Mouse (Mus musculus) intestine, postnatal 0 days (tissue): Measurements from ENCODE around the gene Snrpg. TPM values are rescaled to one million over a fixed set of nuclear protein-coding genes. Genes with fewer than 3 reads are reported as not detected.
"Not testable (repeated sequence)": the region's sequence is repeated elsewhere in the genome, so short reads cannot be mapped to it uniquely, and the experiment has no call there.

Experiments
- ATAC-seq: fragments of 200-750 bp; cut with Nextera tagmentation; 2 replicates; pipeline ENCODE4 v1.8.0; 2017; ENCODE audit warnings: mild to moderate bottlenecking, moderate TSS enrichment, moderate library complexity
- H3K27ac ChIP-seq: fragments of 300-500 bp; sonication (generic); 2 replicates; pipeline ENCODE4 v1.5.1; 2014; ENCODE audit warnings: mild to moderate bottlenecking, low read depth, low read length, moderate library complexity
- H3K27me3 ChIP-seq: fragments of 300-500 bp; sonication (generic); replicated peaks from 2 replicates; pipeline ENCODE4 v1.6.1; 2014; ENCODE audit warnings: low read length, mixed read lengths; ENCODE audit not compliant: control insufficient read depth, insufficient read depth
- H3K36me3 ChIP-seq: fragments of 300-500 bp; sonication (generic); 2 replicates; pipeline ENCODE4 v1.6.1; 2014; ENCODE audit warnings: mild to moderate bottlenecking, moderate library complexity; ENCODE audit not compliant: control insufficient read depth, insufficient read depth
- H3K4me1 ChIP-seq: fragments of 300-500 bp; sonication (generic); replicated peaks from 2 replicates; pipeline ENCODE4 v1.6.1; 2014; ENCODE audit warnings: antibody characterized with exemption, low read length, mixed read lengths; ENCODE audit not compliant: control insufficient read depth, insufficient read depth
- H3K4me2 ChIP-seq: fragments of 300-500 bp; sonication (generic); replicated peaks from 2 replicates; pipeline ENCODE4 v1.6.1; 2014; ENCODE audit warnings: low read depth, mild to moderate bottlenecking, moderate library complexity
- H3K4me3 ChIP-seq: fragments of 300-500 bp; sonication (generic); 2 replicates; pipeline ENCODE4 v1.5.1; 2014; ENCODE audit warnings: low read depth, low read length
- H3K9ac ChIP-seq: fragments of 300-500 bp; sonication (generic); 2 replicates; pipeline ENCODE4 v1.6.1; 2014; ENCODE audit warnings: mild to moderate bottlenecking, low read depth, low read length
- H3K9me3 ChIP-seq: fragments of 300-500 bp; sonication (generic); 2 replicates; pipeline ENCODE4 v1.6.1; 2016; ENCODE audit warnings: mixed run types; ENCODE audit not compliant: control insufficient read depth
- CTCF ChIP-seq: sonication (generic); IDR thresholded peaks from 2 replicates; pipeline ENCODE4 v1.5.1; 2016; ENCODE audit warnings: low read depth, mild to moderate bottlenecking, control low read depth, antibody characterized with exemption, moderate library complexity
- WGBS: fragments of 180-500 bp; shearing (Covaris S2); extraction: QIAGEN DNeasy Blood & Tissue Kit; methylation state at CpG from one replicate; pipeline ENCODE4 v1.1.7; 2014; 5-methylcytosine and 5-hydroxymethylcytosine counted together
- polyA plus RNA-seq: library from polyadenylated mRNA; unstranded; fragments of >200 nt; fragmentation: Nextera tagmentation; extraction: Ambion mirVana; gene quantifications from 2 replicates; pipeline ENCODE4 v1.2.1, GENCODE M21; 2015

The Snrpg gene
- polyA plus RNA-seq, 1 experiment from 2014 or later: 196 TPM

GRCm38 (mm10) chr6:86370093-86370713 lies 901 bp upstream of the Snrpg start:
- 68% methylated on average over 3 of the region's 3 CpGs for WGBS

GRCm38 (mm10) chr6:86371340-86371911 lies 322 bp downstream of the Snrpg start:
- WGBS: under 1% methylated on average over 50 of the region's 50 CpGs
- Histone ChIP-seq H3K4me2 (peak overlapping the region; percentile 71), H3K27ac (peak overlapping the region; percentile 78), H3K36me3 (peaks cover 10% of the 10 kb centered on the region; the same call in 1 of the 2 replicates), H3K4me3 (peak overlapping the region; percentile 82), H3K4me1 (peaks cover 8% of the 10 kb centered on the region), H3K9ac (peak overlapping the region; percentile 87), H3K9me3 (no peaks in the 10 kb centered on the region), H3K27me3 (no peaks in the 10 kb centered on the region)
- ATAC-seq: peak; percentile 93
- TF ChIP-seq CTCF: peak; percentile 19; the same call in 1 of the 2 replicates

More at GRCm38 (mm10) chr6:86370093-86370713, 901 bp upstream of the Snrpg start:
- Histone ChIP-seq H3K9me3 (no peaks in the 10 kb centered on the region), H3K27ac (peak overlapping the region; percentile 78; the same call in 1 of the 2 replicates), H3K9ac (no peak overlapping the region), H3K4me2 (peak overlapping the region; percentile 71), H3K4me1 (peaks cover 8% of the 10 kb centered on the region), H3K36me3 (peaks cover 6% of the 10 kb centered on the region; the same call in 1 of the 2 replicates), H3K4me3 (no peak overlapping the region; the same call in 1 of the 2 replicates), H3K27me3 (no peaks in the 10 kb centered on the region)
- TF ChIP-seq CTCF: peak; percentile 62
- ATAC-seq: no peak

GRCm38 (mm10) chr6:86371950-86372516 lies 929 bp downstream of the Snrpg start:
- Histone ChIP-seq H3K4me2 (peak overlapping the region; percentile 71), H3K36me3 (peaks cover 16% of the 10 kb centered on the region), H3K4me3 (peak overlapping the region; percentile 82), H3K9me3 (no peaks in the 10 kb centered on the region), H3K27me3 (no peaks in the 10 kb centered on the region), H3K4me1 (peaks cover 8% of the 10 kb centered on the region), H3K27ac (0 out of 2 replicates have a peak overlapping the region, but pooled peaks have one; percentile 78), H3K9ac (peak overlapping the region; percentile 87)
- TF ChIP-seq CTCF: no peak
- ATAC-seq: no peak
- 1% methylated on average over 12 of the region's 12 CpGs for WGBS

DNA sequence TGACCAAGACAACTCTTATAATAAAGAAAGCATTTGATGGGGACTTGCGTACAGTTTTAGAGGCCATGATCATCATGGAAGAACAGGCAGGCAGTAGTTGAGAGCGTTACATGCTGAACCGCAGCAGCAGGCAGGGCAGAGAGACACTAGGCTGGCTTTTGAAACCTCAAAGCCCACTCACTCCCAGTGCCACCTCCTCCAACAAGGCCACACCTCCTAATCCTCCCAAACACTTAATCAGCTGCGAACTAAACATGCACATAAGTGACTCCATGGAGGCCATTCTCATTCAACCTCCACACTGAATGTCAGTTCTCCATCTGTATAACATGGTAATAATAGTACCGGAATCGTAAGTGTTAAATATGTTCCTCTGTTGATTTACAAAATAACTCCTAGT lies 2.5 kb downstream of the Snrpg start:
- no peak overlapping the region for H3K4me2 ChIP-seq
- H3K27ac ChIP-seq: no peak overlapping the region
- H3K4me1 ChIP-seq: peaks cover 8% of the 10 kb centered on the region
- H3K27me3 ChIP-seq: no peaks in the 10 kb centered on the region
- TF ChIP-seq CTCF: no peak
- 94% methylated on average over 6 of the region's 6 CpGs for WGBS
- H3K36me3 ChIP-seq: peaks cover 21% of the 10 kb centered on the region
- H3K9me3 ChIP-seq: no peaks in the 10 kb centered on the region
- H3K9ac ChIP-seq: no peak overlapping the region
- no peak overlapping the region for H3K4me3 ChIP-seq
- no peak for ATAC-seq

GRCm38 (mm10) chr6:86378341-86378740 lies 7.2 kb downstream of the Snrpg start:
- H3K4me2 ChIP-seq: no peak overlapping the region
- no peak overlapping the region for H3K4me3 ChIP-seq
- no peak for ATAC-seq
- H3K36me3 ChIP-seq: peaks cover 35% of the 10 kb centered on the region
- H3K9me3 ChIP-seq: no peaks in the 10 kb centered on the region
- WGBS: 88% methylated on average over 3 of the region's 3 CpGs
- no peaks in the 10 kb centered on the region for H3K27me3 ChIP-seq
- H3K4me1 ChIP-seq: no peaks in the 10 kb centered on the region
- no peak overlapping the region for H3K27ac ChIP-seq
- H3K9ac ChIP-seq: no peak overlapping the region
- TF ChIP-seq CTCF: no peak

- H3K27ac ChIP-seq, H3K9ac ChIP-seq, H3K9me3 ChIP-seq, H3K4me2 ChIP-seq, ATAC-seq, H3K4me1 ChIP-seq, H3K4me3 ChIP-seq, H3K27me3 ChIP-seq: not testable (repeated sequence)
- 82% methylated on average over 5 of the region's 8 CpGs for WGBS
- peaks cover 35% of the 10 kb centered on the region for H3K36me3 ChIP-seq
Observed at GRCm38 (mm10) chr6:86380112-86380511, 9.0 kb downstream of the Snrpg start.
